In the genomic region with DNA sequence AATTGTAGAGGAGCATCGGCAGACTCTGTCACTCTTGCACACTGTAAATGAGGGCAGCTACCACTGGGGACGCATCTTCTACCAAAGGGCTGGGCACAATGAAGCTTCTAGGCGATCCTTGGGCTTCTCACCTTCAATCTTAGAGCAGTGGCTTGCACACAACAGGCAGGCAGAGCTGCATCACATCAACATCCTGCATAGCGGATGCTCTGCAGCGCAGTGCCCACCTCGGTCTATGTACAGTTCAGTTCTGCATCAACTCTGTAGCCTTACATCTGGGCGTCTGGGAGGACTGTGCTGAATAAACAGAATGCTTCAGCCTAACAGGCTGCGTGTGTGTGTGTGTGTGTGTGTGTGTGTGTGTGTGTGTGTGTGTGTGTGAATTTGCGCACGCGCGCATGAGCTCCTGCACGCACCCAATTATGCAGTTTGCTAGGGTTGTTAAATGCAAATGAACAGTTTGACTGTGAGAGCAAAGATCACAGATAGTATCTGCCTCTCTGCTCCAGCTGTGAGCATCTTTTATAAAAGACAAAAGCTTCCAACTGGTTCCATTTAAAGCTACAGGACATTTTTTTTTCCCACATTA, we compare ENCODE assay signal across 8 mouse cellular contexts.
A peak's percentile ranks its signal among the peaks of the same experiment; 100 is the strongest.
DNase-seq lines count a peak whose midpoint lies in the region; ATAC-seq and TF ChIP-seq lines count a peak whose summit lies in the region.

No protein-coding gene starts in this region.

- TF ChIP-seq POLR2A in heart, adult 2 months (IDR thresholded peaks at IDR 0.05; ENCODE audit: insufficient read depth, low read depth, low read length), result no peak

- TF ChIP-seq CTCF in heart, adult 2 months (IDR thresholded peaks at IDR 0.05), result no peak
- peak; percentile 54 for TF ChIP-seq CTCF in layer of hippocampus, adult 2 months (conservative IDR thresholded peaks at IDR 0.05)

- H3K4me3 ChIP-seq in heart, adult 2 months, result no peak overlapping the region; the same call in 1 of the 2 replicates
- H3K4me3 ChIP-seq in layer of hippocampus, adult 2 months, result peak overlapping the region; percentile 71
- peak overlapping the region; percentile 36 for H3K4me3 ChIP-seq in midbrain, embryonic 15.5 days

- H3K9ac ChIP-seq in heart, adult 2 months (ENCODE audit: low read depth, low read length), result no peak overlapping the region
- H3K9ac ChIP-seq in midbrain, embryonic 15.5 days, result peak overlapping the region; percentile 43

- no peak for TF ChIP-seq EP300 in heart, adult 2 months (IDR thresholded peaks at IDR 0.05; ENCODE audit: insufficient read depth, low read depth, low read length)

- peaks cover 24% of the 10 kb centered on the region for H3K4me1 ChIP-seq in heart, adult 2 months (ENCODE audit: control insufficient read depth, insufficient read depth, low read length)
- peaks cover 41% of the 10 kb centered on the region for H3K4me1 ChIP-seq in midbrain, embryonic 15.5 days

- H3K27ac ChIP-seq in heart, adult 2 months, result peak overlapping the region; percentile 88
- peak overlapping the region; percentile 92 for H3K27ac ChIP-seq in layer of hippocampus, adult 2 months
- H3K27ac ChIP-seq in midbrain, embryonic 15.5 days, result peak overlapping the region; percentile 87

- H3K36me3 ChIP-seq in heart, adult 2 months (ENCODE audit: control insufficient read depth, insufficient read depth, low read length), result peaks cover 44% of the 10 kb centered on the region
- H3K36me3 ChIP-seq in midbrain, embryonic 15.5 days (replicated peaks), result no peaks in the 10 kb centered on the region

- ATAC-seq in midbrain, embryonic 15.5 days (replicated peaks), result peak; percentile 93
- no peak for ATAC-seq in erythroblast, adult 5-6 weeks (replicated peaks; ENCODE audit: low FRiP score, poor library complexity, severe bottlenecking)

- intact Hi-C loops in heart, adult 2 months (cut with DNase I), result loop anchor here (2.0 kb wide), 1 partner anchor 14 kb away; no protein-coding TSS in a partner anchor
- intact Hi-C loops in heart, postnatal 25 days (cut with DNase I), result no loop called here

- peak overlapping the region; percentile 48 for H3K4me2 ChIP-seq in midbrain, embryonic 15.5 days

- no peaks in the 10 kb centered on the region for H3K9me3 ChIP-seq in midbrain, embryonic 15.5 days

- 70% methylated on average over 13 of the region's 13 CpGs for WGBS in heart, adult 2 months
- WGBS in midbrain, embryonic 15.5 days, result 6% methylated on average over 13 of the region's 13 CpGs

- no peaks in the 10 kb centered on the region for H3K27me3 ChIP-seq in heart, adult 2 months (ENCODE audit: control insufficient read depth, insufficient read depth, low read length)
- no peaks in the 10 kb centered on the region for H3K27me3 ChIP-seq in midbrain, embryonic 15.5 days (replicated peaks)

- DNase-seq in heart, adult 2 months, result peak; percentile 21 to 41
- no peak for DNase-seq in heart, postnatal 25 days (ENCODE audit: low spot score)
- peak; percentile 52 to 62 for DNase-seq in cerebellum, postnatal 10 days
- peak; percentile 36 to 50 for DNase-seq in frontal cortex, postnatal 25 days (ENCODE audit: low spot score in 2 of 2)
- DNase-seq in layer of hippocampus, adult 2 months (ENCODE audit: low spot score in 2 of 2), result peak; percentile 60 to 65
- DNase-seq in gastrocnemius, postnatal 10 days, result no peak

- H3K79me2 ChIP-seq in heart, adult 2 months (replicated peaks; ENCODE audit: control insufficient read depth, insufficient read depth, low read length), result peaks cover 5% of the 10 kb centered on the region; the same call in 1 of the 2 replicates

Comparison
In these comparisons a context has a peak if more than half of its experiments do, and no peak if none do; other contexts are left out.
1. DNase-seq: peak in heart, adult 2 months (2 of 2), cerebellum, postnatal 10 days (2 of 2), frontal cortex, postnatal 25 days (2 of 2) and layer of hippocampus, adult 2 months (2 of 2); none in heart, postnatal 25 days (single experiment) and gastrocnemius, postnatal 10 days (single experiment).
2. Peak in every context shown above with its lines, with median percentiles within 50 percentile points of each other: H3K27ac ChIP-seq.